Mouse (Mus musculus): ENCODE results near the gene Ubxn4.
"Not testable (repeated sequence)": the region's sequence is repeated elsewhere in the genome, so short reads cannot be mapped to it uniquely, and the experiment has no call there.

Gene Ubxn4

DNA sequence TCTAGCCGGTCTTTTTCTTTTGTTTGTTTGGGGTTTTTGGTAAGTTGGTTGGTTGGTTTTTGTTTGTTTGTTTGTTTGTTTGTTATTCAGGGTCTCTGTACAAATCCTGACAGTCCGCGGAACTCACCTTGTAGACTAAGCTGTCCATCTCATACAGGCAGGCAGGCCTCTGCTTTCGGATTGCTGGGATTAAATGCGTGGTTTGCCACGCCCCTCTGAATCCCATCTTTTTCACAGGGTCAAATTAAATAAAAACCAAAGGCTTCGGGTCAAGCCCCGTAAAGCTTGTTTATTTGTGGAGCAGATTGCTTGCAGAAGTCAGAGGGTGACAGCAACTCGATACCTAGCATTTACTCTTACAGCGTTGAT is at the start of gene Ubxn4:
Gene Ubxn4, plus strand, starts transcription at position 338 of the 369 bp plus-strand sequence.
- no peak for DNase-seq (ENCODE audit: low read depth, low spot score)

DNA sequence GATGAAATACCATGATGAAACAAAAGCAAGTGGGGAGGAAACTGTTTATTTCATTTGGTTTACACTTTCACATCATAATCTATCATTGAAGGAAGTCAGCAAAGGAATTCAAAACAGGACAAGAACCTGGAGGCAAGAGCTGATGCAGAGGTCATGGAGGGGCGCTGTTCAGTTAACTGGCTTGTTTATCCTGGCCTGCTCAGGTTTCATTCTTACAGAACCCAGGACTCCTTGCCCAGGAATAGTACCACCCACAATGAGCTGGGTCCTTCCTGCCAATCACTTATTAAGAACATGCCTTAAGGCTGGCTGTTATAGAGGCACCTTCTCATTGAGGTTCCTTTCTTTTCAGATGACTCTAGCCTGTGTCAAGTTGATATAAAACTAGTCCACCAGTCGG is 49.8 kb upstream of the Ubxn4 start:
- no peak for DNase-seq (ENCODE audit: low read depth, low spot score)

DNA sequence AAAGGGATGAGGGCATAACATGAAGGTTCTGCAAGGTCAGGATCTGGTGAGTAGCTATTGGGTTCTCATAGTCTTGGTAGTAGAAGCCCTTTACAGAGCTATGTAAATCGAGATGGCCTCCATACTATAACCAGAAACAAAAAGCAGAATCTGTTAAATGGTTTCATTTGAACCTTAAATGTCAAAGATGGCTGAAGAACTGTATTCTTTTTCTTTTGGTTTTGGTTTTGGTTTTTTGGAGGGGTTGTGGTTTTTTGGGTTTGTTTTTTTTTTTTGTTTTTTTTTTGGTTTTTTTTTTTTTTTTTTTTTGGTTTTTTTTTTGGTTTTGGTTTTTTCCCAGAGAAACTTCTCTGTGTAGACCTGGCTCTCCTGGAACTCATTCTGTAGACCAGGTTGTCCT is 46.4 kb upstream of the Ubxn4 start:
- DNase-seq (ENCODE audit: low read depth, low spot score): no peak

DNA sequence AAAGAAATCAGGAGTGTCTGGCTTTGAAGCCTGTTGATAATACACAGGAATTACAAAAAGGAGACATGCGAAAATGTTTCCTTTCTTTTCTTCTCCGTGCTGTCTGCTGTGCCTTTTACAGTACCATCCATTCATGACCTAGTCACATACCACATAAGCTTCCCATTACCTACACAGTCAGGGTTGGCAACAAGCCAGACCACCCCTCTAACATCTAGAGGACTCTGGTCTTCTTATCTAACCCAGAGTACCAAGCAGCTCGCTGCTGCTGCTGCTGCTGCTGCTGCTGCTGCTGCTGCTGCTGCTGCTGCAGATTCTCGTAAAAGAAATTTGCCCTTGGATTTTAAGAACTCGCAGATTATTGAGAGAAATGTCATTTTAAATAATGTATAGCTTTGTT is 30.5 kb upstream of the Ubxn4 start:
- no peak for DNase-seq (ENCODE audit: low read depth, low spot score)

DNA sequence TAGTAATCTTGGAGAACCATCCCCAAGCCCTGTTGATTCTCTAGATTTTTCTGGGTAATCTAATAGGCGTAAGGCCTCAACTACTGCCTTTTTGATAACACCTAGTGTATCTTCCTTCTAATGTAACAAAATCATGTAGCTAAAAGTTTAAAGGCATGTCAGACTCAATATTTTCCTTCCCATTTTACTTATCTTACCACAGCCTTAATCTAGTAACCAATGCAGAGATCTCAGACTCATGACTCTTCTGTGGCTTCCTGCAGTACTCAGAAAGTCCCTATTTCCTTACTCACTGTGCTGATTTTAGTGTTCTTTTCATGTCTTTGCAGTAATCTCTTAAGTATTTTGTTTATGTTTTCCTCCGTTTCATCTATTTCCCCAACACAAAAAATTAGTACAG is 21.9 kb upstream of the Ubxn4 start:
- no peak for DNase-seq (ENCODE audit: low read depth, low spot score)

DNA sequence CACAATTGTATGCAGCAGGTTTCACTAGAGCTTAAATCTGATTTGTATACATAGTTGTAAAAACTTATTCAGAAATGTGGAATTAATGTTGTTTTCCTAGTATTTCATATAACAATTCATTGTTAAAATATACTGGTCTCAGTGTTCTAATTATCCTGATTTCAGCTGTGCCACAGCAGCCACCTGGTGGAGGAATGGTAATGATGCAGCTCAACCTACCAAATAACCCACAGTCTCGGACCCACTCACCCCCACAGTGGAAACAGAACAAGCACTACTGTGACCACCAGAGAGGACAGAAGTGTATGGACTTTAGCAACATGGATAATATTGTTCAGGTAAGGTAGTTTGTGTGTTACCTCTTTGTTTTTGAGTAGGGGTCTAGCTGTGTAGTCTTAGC is 20.5 kb upstream of the Ubxn4 start:
- DNase-seq (ENCODE audit: low read depth, low spot score): no peak

DNA sequence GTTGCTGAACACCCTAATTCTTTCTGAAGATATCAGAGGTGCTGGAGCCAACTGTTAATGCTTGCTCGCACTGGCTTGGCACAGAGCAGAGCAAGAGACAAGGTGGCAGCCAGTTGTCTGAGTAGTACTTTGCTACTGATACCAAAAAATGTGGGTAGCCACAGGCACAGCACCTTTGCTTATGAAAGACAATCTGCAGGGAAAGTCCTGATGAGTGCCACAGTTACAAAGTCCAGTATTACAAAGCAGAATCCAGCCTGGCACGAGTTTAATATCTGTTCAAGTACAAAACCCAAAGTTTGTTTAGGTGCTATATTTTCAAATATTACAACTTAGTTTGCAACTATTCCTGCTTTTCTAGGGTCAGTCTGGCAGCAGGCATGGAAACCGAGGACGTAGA is 8.6 kb upstream of the Ubxn4 start:
- no peak for DNase-seq (ENCODE audit: low read depth, low spot score)

DNA sequence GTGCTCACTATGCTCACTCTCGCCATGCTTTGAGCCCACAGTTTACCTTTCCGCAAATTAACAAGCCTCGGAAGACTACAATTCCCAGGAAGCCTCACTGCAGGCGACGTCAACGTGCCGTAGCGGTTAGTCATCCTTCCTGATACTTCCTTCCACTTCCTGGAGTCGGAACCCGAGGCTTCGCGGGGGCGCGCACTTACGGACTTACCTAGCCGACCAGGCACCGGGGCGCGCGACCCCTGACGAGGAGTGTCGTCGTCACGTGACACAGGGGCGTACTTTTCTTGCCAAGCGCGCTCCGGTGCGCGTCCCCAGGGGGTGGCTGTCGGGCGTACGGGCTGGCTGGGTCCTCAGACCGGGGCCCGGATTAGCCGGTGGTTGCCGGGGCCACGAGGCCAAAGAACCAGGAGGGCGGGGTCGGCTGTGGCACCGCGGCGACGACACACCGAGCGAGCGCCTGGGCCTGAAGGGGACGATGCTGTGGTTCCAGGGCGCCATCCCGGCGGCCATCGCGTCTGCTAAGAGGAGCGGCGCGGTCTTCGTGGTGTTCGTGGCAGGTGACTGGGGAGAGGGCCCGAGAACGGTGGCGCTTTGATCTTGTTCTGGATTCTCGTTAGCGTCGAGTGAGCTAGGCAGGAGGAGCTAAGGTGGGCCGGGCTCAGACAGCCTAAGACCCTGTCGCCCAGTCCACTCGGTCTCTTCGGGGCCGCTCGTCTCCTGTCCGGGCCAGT is 397 bp downstream of the Ubxn4 start:
- DNase-seq (ENCODE audit: low read depth, low spot score): peak; percentile 81

DNA sequence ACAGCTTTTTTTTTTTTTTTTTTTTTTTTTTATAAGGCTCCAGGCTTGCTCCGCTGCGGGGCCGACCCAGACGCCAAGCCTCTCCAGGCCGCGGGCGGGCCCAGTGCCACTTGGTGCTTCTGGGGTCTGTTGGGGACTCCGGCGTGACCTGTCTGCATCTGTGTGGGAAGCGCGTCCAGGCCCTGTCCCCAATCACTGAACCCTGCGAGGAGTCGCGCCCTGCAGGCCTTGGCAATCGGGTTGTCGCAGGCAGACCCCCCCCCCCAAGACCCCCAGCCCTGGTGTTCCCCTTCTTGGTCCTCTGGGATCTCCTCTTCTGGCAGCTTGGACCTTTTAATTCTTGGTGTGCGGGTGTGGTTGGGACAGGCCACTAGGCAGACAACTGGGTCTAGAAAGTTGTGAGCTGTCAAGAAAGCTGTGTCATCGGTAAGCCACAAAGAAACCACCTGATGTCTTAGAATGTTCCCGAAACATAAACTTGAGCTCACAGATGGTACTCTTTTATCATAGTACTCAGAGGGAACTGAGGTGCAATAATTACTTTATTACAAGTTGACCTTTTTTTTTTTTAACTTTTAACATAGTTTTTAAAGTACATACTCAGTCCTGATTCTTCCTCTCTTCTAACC is 1.1 kb downstream of the Ubxn4 start:
- peak; percentile 54 for DNase-seq (ENCODE audit: low read depth, low spot score)

DNA sequence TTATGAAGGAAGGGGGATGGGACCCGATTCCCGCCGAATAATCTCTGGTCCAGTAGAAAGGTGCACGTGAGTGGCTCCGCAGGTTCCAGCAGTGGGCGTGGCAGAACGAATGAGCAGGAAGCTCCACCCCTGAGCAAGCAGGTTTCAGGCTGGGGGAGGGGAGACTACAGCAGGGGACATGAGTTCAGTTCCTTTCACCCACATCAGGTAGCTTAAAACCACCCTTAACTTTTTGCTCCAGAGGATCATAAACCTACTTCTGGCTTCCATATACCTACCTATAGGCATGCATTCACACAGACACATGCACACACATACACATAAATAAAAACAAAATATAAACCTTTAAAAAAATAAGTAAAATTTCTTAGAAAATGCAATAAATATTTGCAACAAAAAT is 23.3 kb downstream of the Ubxn4 start:
- DNase-seq (ENCODE audit: low read depth, low spot score): not testable (repeated sequence)

DNA sequence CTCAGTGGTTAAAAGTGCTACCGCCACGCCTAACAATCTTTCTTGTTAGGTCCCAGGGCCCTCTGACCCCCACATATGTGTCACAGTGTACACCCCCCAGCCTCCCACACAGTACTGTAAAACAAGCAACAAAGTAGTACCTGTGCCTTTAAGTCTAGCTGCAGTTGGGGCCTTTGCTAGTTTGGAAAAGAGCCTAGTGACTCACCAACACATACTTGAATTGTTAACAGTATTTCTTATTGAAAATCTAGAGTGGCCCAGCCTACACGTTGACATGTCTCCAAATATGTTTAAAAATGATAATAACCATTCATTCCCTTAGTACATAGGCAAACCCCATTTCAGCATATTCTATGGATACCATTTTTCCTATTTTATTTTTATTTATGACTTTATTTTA is 27.0 kb downstream of the Ubxn4 start:
- DNase-seq (ENCODE audit: low read depth, low spot score): no peak

DNA sequence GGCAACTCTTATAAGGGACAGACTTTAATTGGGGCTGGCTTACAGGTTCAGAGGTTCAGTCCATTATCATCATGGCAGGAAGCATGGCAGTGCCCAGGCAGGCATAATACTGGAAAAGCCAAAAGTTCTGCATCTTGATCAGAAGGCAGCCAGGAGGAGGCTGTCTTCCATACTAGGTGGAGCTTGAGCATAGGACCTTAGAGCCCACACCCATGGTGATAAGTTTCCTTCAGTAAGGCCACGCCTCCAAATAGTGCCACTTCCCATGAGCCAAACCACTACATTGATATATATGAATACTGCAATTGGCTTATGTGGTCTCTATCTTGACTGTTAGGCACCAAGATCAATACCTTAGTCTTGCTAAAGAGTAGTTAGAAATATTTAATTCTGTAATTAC is 32.1 kb downstream of the Ubxn4 start:
- peak; percentile 19 for DNase-seq (ENCODE audit: low read depth, low spot score)

DNA sequence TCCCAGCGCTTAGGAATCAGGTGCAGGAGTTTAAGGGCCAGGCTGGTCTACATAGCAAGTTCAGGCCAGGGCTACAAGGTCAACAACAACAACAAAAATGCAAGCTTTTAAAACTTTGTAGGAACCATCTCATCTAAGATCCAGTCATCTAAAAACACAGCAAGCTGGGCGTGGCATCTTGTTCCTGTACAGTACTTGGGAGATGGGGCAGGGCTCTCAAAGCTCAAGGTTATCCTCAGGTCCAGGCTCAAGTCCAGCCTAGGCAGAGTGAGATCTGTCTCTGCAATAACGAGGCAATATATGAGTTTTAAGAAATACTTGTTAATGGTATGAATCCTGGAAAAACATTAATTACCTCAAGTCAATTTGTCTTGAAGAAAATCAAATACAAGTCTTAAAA is 34.8 kb downstream of the Ubxn4 start:
- no peak for DNase-seq (ENCODE audit: low read depth, low spot score)

DNA sequence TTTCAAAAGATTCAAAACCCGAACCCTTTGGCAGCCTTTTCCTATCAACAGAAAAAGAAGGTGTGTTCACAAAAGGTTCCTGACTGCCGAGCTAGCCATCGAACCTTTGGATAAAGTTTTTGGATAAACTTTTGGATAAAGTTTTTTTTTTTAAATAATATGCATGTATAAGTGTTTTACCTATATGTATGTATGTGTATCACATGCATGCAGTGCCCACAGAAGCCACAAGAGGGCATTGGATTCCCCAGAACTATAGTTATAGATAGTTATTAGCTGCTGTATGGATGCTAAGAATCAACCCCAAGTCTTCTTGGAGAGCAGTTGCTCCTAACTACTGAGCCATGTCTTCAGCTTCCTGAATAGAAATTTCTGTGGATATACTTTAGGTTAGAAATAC is 38.0 kb downstream of the Ubxn4 start:
- DNase-seq (ENCODE audit: low read depth, low spot score): peak; percentile 2

DNA sequence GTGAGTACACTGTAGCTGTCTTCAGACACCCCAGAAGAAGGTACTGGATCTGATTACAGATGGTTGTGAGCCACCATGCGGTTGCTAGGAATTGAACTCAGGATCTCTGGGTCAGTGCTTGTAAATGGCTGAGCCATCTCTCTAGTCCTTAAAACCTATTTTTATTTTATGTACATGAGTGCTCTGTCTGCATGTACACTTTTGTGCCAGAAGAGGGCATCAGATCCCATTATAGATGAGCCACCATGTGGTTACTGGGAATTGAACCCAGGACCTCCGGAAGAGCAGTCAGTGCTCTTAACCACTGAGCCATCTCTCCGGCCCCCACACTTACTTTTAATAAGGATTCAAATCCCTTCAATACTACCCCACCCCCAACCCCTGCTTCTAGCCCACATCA is 39.2 kb downstream of the Ubxn4 start:
- no peak for DNase-seq (ENCODE audit: low read depth, low spot score)

DNA sequence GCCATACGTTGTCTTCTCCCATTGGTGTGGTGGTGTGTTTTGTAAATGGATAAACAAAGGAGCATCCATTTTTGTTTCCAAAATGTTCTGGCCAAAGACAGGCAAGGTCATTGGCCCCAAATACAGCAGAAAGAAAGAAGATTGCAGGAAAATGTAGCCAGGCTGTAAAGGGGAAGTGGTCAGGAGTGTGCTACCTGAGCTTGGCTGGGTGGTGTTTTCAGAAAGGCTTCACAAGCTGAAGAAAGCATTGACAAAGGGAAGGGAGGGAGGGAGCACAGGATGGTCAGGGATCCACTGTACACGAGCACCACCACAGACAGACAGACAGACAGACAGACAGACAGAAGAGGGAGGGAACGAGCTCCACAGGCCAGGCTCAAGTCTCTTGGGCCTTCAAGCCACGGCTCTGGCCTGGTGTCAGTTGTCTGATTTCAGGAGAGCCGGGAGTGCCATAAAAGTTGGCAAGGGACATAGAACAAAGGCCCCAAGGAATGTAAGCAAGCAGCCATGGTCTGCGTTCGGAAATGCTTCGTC is 40.5 kb downstream of the Ubxn4 start:
- DNase-seq (ENCODE audit: low read depth, low spot score): no peak

DNA sequence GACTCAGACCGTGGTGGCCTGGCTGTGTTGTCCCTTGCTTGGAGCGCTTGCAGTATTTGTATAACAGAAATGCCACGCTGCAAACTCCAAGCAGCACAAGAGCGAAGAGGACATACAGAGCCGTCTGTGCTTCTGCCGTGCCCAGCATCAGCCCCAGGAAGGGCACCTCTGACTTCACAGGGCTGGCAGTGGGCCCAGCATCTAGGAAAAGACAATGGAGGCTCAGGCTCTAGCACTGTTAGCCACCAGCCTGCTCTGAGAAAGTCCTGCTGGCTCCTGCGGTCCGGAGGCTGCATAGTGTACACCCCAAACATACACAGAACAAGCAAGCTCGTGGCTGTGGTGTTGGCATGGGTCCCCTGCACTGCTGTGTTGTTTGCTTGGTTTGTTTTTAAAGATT is 41.4 kb downstream of the Ubxn4 start:
- DNase-seq (ENCODE audit: low read depth, low spot score): no peak

DNA sequence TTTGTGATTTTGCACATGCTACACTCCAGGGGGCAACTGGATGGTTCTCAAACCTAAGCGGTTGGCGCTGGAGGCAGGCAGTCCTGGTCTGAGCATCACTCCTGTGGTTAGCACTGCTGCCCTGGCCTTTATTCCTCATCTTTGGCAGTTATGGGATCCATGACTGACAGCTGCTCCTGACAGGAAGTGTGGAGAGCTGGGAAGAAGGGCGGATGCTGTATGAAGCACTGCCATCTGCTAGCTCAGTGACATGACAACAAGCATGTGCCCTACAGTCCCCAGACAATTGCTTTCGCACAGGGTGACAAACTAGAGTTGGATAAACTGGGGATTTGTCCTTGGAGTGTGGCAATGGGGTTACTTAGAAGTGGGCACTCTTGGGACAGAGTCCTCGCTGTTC is 46.5 kb downstream of the Ubxn4 start:
- no peak for DNase-seq (ENCODE audit: low read depth, low spot score)

DNA sequence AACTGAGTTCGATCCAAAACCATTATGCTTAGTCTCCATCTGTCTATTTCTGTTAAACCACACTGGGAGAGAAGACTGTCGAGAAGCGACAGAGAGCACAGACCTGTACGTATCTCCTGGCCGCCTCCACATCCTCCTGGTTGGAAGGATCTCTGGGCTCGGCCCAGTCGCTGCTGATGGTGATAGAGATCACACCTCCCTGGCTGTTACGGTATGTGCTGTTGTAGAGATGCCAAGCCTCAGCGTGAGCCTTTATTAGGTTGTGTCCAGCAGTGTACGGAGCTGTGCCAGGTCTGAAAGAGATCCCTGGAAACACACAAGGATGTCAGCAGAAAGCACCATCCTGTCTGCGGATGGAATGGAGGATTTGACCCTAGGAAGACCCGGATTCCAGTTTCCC is 49.8 kb downstream of the Ubxn4 start:
- DNase-seq (ENCODE audit: low read depth, low spot score): no peak

DNA sequence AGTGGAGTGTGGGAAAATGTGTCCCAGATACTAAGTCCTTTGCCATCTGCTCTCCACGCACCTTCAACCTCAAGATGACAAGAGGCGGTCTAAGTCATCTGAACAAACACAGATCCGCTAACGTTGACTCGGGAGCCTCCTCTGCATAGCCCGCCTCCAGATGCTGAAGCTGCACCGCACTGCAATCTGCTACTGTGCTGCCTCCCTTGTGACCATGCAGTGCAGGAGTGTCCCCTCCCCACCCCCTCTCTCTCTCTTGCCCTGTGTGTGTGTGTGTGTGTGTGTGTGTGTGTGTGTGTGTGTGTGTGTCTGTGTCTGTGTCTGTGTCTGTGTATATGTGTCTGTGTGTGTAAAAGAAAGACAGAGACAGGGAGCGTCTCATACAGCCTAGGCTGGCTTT is 51.5 kb downstream of the Ubxn4 start:
- no peak for DNase-seq (ENCODE audit: low read depth, low spot score)

DNA sequence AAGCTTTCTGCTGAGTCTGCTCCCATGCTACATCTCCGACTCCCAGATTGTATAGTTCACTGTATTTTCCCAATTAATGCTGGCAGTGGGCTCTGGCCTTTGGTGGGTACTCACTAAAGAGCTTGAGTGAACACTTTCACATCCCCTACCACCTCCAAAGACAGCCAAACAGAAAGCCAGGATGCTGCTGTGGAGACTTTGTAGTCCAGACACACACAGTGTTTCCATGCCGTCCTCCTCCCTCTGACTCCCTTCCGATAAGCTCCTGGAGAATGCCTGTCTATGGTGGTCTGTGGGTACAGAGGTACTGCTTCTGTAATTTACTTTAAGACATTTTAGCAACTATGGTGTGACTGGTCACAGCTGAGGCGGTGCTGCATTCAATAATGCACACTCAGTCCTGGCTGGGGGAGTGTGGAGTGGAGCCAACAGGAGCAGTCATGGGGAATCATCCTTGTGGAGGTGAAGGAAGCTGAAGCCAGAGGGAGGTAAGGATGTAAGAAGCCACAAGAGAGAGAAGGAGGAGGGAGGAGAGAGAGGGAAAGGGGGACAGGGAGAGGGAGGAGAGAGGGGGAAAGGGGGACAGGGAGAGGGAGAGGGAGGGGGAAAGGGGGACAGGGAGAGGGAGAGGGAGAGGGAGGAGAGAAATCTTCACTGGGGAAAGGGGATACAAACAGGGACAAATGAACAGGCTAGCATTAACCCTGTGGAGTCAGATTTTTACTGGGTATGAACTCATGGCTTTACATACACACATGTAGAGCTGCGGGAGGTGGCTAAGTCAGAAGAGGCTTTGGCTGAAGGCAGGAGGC is 52.2 kb downstream of the Ubxn4 start:
- DNase-seq (ENCODE audit: low read depth, low spot score): no peak

DNA sequence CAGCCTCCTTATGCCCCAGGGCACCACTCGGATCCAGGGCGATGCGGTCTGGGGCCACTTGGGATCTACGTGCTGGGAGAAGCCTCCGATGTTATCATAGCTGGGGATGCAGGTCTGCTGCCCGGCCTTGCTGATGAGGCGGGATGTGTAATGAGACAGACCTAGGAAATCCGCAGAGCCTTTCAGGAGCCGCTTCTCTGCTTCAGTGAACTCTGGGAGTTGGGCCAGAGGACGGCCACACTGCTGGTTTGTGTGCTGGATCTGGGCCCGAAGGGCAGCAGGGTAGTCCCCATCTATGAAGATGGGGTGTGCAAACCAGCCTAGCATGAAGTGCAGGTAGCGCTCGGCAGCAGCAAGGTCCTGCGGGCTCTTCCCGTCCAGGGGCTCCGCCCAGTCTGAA is 60.1 kb downstream of the Ubxn4 start:
- DNase-seq (ENCODE audit: low read depth, low spot score): no peak

DNA sequence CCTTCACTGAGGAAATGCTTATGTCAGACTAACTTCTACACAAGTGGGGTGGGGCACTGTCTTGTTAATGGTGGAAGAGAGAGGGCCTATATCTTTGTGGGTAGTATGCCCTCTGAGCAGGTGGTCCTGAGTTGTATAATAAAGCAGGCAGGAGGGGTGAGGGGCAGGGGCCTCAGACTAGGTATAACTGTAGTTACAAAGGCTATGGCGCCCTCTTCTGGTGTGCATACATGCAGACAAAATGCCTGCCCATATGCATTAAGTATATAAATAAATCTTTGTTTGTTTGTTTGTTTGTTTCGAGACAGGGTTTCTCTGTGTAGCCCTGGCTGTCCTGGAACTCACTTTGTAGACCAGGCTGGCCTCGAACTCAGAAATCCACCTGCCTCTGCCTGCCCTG is 65.3 kb downstream of the Ubxn4 start:
- no peak for DNase-seq (ENCODE audit: low read depth, low spot score)

Data from c-Kit-negative CD71-positive TER-119-positive erythroid progenitor cells, embryonic 14.5 days (primary cell).